Mouse (Mus musculus) effector memory CD4-positive, alpha-beta T cell, adult 7 months (primary cell): Measurements from ENCODE around the gene Gm11444. TPM values are rescaled to one million over a fixed set of nuclear protein-coding genes. Genes with fewer than 3 reads are reported as not detected.

ENCODE experiments used
- polyA plus RNA-seq: library from polyadenylated mRNA; unstranded; fragments of 100-300 nt; shearing (Covaris generic); gene quantifications from one replicate; pipeline ENCODE4 v1.2.1, GENCODE M21; 2017

Gene Gm11444
- not detected for polyA plus RNA-seq

GRCm38 (mm10) chr11:85850233-85850632 lies at the start of gene Gm11444:
Gene Gm11444, minus strand, starts transcription at chr11:85850333.

GRCm38 (mm10) chr11:85885665-85886428 lies 35.7 kb upstream of the Gm11444 start, which contains the start of gene Tbx4:
Gene Tbx4, plus strand, starts transcription at chr11:85886422.

GRCm38 (mm10) chr11:85832231-85832924 lies 17.8 kb downstream of the Gm11444 start, which contains the start of gene Tbx2:
Gene Tbx2, plus strand, starts transcription at chr11:85832551.

Other genes starting within 250 kb of the Gm11444 start
- 0.30 TPM for gene Tbx2, start 17.8 kb downstream of the Gm11444 start, polyA plus RNA-seq
- 0.12 TPM for gene Tbx4, start 36.1 kb upstream of the Gm11444 start, polyA plus RNA-seq